Mouse (Mus musculus) heart, adult 2 months (tissue): ENCODE measurements around the gene Tenm4. TPM values are rescaled to one million over a fixed set of nuclear protein-coding genes. Genes with fewer than 3 reads are reported as not detected.

Source experiments
- DNase-seq, 2 experiments: peaks; one replicate each; pipeline ENCODE4 v3.0.0; 2021
- H3K27ac ChIP-seq: fragments of 200-600 bp; 2 replicates; pipeline ENCODE4 v1.8.1; 2022
- H3K27me3 ChIP-seq: fragments of 200-500 bp; 2 replicates; pipeline ENCODE4 v1.6.1; 2012; ENCODE audit warnings: mild to moderate bottlenecking, low read length, inconsistent platforms, mixed read lengths; ENCODE audit not compliant: control insufficient read depth, insufficient read depth
- H3K36me3 ChIP-seq: fragments of 200-500 bp; 2 replicates; pipeline ENCODE4 v1.6.1; 2012; ENCODE audit warnings: low read length, inconsistent platforms; ENCODE audit not compliant: control insufficient read depth, insufficient read depth
- H3K4me1 ChIP-seq: fragments of 200-500 bp; 2 replicates; pipeline ENCODE4 v1.6.1; 2011; ENCODE audit warnings: low read length; ENCODE audit not compliant: control insufficient read depth, insufficient read depth
- H3K4me3 ChIP-seq: fragments of 200-600 bp; 2 replicates; pipeline ENCODE4 v1.8.1; 2022
- H3K79me2 ChIP-seq: fragments of 200-500 bp; replicated peaks from 2 replicates; pipeline ENCODE4 v1.6.1; 2012; ENCODE audit warnings: mild to moderate bottlenecking, inconsistent platforms, low read length, moderate library complexity, mixed read lengths; ENCODE audit not compliant: control insufficient read depth, insufficient read depth
- H3K9ac ChIP-seq: fragments of 200-500 bp; 2 replicates; pipeline ENCODE4 v1.6.1; 2012; ENCODE audit warnings: low read depth, mild to moderate bottlenecking, control low read depth, inconsistent platforms, low read length, mixed read lengths
- CTCF ChIP-seq: fragments of 200-600 bp; IDR thresholded peaks from 2 replicates; pipeline ENCODE4 v1.8.1; 2022; ENCODE audit warnings: antibody characterized with exemption, mild to moderate bottlenecking, moderate library complexity
- EP300 ChIP-seq: fragments of 200-500 bp; IDR thresholded peaks from 2 replicates; pipeline ENCODE4 v1.6.1; 2011; ENCODE audit warnings: low read depth, low read length, control low read depth; ENCODE audit not compliant: insufficient read depth
- POLR2A ChIP-seq: fragments of 200-500 bp; IDR thresholded peaks from 2 replicates; pipeline ENCODE4 v1.6.1; 2011; ENCODE audit warnings: mild to moderate bottlenecking, low read depth, low read length, control low read depth; ENCODE audit not compliant: insufficient read depth
- WGBS: fragments of 180-500 bp; shearing (Covaris S2); methylation state at CpG from one replicate; pipeline ENCODE4 v1.1.7; 2018; 5-methylcytosine and 5-hydroxymethylcytosine counted together
- intact Hi-C: fragments of 180-260 bp; cut with DNase I; formaldehyde crosslinking; loops from one replicate; pipeline ENCODE4 v1.15.1; 2025
- polyA plus RNA-seq: library from polyadenylated mRNA; depleted of rRNA; stranded (reverse); fragments of >200 nt; gene quantifications from 2 replicates; pipeline ENCODE4 v1.2.3, GENCODE M21; 2012
- total RNA-seq, 2 experiments: library from RNA; stranded (reverse); gene quantifications; 2 replicates each; pipeline ENCODE4 v1.2.3; 2021

Tenm4 gene
- total and polyA plus RNA-seq, 3 experiments = 0.34 to 1.3 (median 0.74) TPM

GRCm38 (mm10) chr7:96879593-96879992 is 708.5 kb downstream of the Tenm4 start:
- Histone ChIP-seq H3K79me2 (no peaks in the 10 kb centered on the region), H3K27me3 (no peaks in the 10 kb centered on the region), H3K4me1 (no peaks in the 10 kb centered on the region), H3K9ac (no peak overlapping the region), H3K36me3 (no peaks in the 10 kb centered on the region), H3K27ac (no peak overlapping the region), H3K4me3 (no peak overlapping the region)
- no peak for DNase-seq
- intact Hi-C loops = no loop called here
- 87% methylated on average over 6 of the region's 6 CpGs for WGBS
- TF ChIP-seq POLR2A = no peak
- no peak for TF ChIP-seq EP300
- no peak for TF ChIP-seq CTCF

GRCm38 (mm10) chr7:96880221-96880944 is 709.3 kb downstream of the Tenm4 start:
- Histone ChIP-seq H3K9ac (no peak overlapping the region), H3K79me2 (no peaks in the 10 kb centered on the region), H3K27ac (no peak overlapping the region), H3K27me3 (no peaks in the 10 kb centered on the region), H3K4me3 (no peak overlapping the region), H3K4me1 (no peaks in the 10 kb centered on the region), H3K36me3 (no peaks in the 10 kb centered on the region)
- intact Hi-C loops = no loop called here
- TF ChIP-seq POLR2A (no peak), EP300 (no peak), CTCF (no peak)
- DNase-seq = no peak
- WGBS = 81% methylated on average over 6 of the region's 6 CpGs

GRCm38 (mm10) chr7:96883297-96883696 is 712.3 kb downstream of the Tenm4 start:
- intact Hi-C loops = no loop called here
- H3K9ac ChIP-seq = no peak overlapping the region
- no peaks in the 10 kb centered on the region for H3K4me1 ChIP-seq
- DNase-seq = no peak
- no peak overlapping the region for H3K4me3 ChIP-seq
- H3K79me2 ChIP-seq = no peaks in the 10 kb centered on the region
- H3K36me3 ChIP-seq = no peaks in the 10 kb centered on the region
- no peaks in the 10 kb centered on the region for H3K27me3 ChIP-seq
- TF ChIP-seq CTCF = no peak
- no peak for TF ChIP-seq POLR2A
- TF ChIP-seq EP300 = no peak
- no peak overlapping the region for H3K27ac ChIP-seq
- WGBS = 92% methylated on average over 3 of the region's 3 CpGs

- TF ChIP-seq EP300 = no peak
- no peak for TF ChIP-seq CTCF
- no peak for TF ChIP-seq POLR2A
- no peak for DNase-seq
- Histone ChIP-seq H3K4me1 (no peaks in the 10 kb centered on the region), H3K36me3 (no peaks in the 10 kb centered on the region), H3K79me2 (no peaks in the 10 kb centered on the region), H3K27me3 (no peaks in the 10 kb centered on the region), H3K9ac (no peak overlapping the region), H3K4me3 (no peak overlapping the region), H3K27ac (no peak overlapping the region)
- WGBS = 78% methylated on average over 18 of the region's 18 CpGs
- intact Hi-C loops = no loop called here
Observed at GRCm38 (mm10) chr7:96887088-96887654, 716.1 kb downstream of the Tenm4 start.

GRCm38 (mm10) chr7:96889061-96890034 is 718.3 kb downstream of the Tenm4 start:
- H3K4me3 ChIP-seq = no peak overlapping the region
- H3K9ac ChIP-seq = no peak overlapping the region
- H3K79me2 ChIP-seq = no peaks in the 10 kb centered on the region
- H3K36me3 ChIP-seq = no peaks in the 10 kb centered on the region
- no peak overlapping the region for H3K27ac ChIP-seq
- no peak for TF ChIP-seq CTCF
- TF ChIP-seq EP300 = no peak
- TF ChIP-seq POLR2A = no peak
- no peaks in the 10 kb centered on the region for H3K27me3 ChIP-seq
- DNase-seq = no peak
- 93% methylated on average over 18 of the region's 18 CpGs for WGBS
- H3K4me1 ChIP-seq = no peaks in the 10 kb centered on the region
- intact Hi-C loops = no loop called here
